Mouse (Mus musculus): Measurements from ENCODE around the gene Epha4.

The Epha4 gene

DNA sequence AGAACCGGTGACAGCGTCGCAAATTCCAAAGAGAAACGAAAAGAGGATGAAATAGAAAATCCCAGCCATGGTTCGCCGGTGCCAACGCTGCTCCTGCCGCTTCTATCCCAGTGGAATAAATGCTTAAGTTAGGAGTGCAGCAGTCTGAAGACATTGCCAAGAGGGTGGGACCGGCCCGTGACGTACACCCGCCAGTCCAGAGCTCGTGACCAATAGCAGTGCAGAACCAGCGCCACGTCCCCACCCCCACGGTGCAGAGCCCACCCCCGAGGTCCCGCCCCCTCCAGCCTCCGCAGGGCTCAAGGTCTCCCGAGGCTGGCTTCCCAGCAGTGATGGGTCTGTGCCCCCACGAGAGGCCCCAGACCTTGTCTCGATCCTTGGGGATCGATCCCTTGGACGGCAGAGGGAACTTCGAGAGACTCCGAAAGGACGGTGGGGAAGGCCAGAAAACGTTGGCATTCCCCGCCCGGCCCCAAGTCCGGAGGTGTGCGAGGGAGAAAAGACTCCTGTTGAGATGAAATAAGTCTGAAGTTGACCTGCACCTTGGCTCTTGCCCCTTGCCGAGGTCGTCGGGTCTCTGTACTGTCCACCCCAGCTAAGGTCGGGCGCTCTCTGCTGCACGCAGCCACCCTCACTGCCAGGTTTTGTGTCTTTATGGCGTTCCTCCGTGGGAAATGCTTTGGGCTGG, at the start of gene Epha4:
Gene Epha4, minus strand, starts transcription at position 126 of the 688 bp plus-strand sequence.
- in situ Hi-C loops (cut with MboI; ENCODE audit: low sequenced_read_pairs) = no loop called here

DNA sequence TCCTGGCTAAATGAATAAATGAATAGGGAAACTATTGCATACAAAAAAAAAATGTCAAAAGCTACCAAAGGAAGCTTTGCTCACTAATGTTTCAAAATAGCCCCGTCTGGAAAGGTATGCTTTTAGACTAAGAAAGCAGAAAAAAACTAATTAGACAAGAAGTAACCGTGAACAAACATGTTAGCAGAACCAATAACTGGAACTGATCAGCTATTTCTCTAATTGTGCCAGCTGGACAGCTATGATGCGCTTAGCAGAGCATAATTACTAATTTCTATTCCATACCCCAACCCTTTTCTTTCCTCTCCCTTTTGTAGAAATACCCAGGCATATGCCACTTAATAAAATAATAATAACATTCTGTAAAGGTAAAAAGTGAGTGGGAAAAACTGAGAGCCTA, 41.3 kb upstream of the Epha4 start:
- in situ Hi-C loops (cut with MboI; ENCODE audit: low sequenced_read_pairs) = no loop called here

DNA sequence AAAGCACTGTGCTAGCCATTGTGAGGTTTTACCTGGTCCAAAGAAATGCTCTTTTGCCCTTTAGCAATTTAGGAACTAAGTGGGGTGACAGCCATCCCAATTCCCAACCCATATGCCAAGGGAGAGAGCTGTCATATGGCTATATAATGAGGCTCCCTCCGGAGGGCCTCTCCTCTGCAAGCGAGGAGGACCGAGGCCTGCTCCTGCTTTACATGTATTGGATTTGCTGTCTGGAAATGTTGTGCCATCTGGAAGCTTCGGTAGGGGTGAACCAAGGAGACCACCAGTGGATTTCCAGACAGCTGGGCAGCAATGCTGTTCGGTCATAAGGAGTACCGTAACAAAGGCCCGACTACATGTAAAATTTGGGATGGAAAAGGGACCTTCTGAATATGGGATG, 37.0 kb upstream of the Epha4 start:
- in situ Hi-C loops (cut with MboI; ENCODE audit: low sequenced_read_pairs) = no loop called here

DNA sequence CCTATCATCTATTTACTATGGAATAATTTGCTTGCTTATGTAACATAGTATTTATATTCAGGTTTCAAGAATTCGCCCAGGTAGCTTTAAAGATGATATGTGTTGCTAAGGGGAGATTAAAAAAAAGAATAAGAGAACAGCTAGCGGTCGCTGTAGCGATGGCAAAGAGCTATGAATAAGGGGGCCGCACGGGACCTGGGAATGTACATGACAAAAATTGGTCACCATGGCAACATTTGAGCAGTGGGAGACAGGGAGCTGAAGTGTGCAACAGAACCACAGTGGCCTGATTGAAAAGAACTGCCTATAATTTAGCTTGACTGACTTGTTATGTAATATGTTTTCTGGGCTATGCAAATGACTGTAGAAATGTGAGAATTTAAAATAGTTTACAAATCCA, 30.8 kb upstream of the Epha4 start:
- in situ Hi-C loops (cut with MboI; ENCODE audit: low sequenced_read_pairs) = no loop called here

DNA sequence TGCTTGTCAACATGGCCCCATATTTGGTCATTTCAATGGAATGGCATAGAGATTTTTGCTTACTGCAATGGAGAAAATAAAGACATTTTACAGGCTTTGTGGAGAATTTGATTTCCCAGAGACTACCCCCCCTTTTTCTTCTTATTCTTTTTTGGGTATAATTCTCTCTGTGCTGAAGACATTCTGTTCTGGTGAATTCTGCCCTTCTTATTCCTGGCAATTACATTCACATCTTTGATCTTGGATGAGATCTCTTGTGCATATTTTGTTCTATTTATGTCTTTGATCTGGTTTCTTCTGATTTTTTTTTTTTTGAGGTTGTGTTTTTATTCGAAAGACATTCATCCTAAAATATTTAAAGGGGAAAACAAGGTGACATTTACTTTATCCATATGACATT, 30.1 kb upstream of the Epha4 start:
- in situ Hi-C loops (cut with MboI; ENCODE audit: low sequenced_read_pairs) = no loop called here

DNA sequence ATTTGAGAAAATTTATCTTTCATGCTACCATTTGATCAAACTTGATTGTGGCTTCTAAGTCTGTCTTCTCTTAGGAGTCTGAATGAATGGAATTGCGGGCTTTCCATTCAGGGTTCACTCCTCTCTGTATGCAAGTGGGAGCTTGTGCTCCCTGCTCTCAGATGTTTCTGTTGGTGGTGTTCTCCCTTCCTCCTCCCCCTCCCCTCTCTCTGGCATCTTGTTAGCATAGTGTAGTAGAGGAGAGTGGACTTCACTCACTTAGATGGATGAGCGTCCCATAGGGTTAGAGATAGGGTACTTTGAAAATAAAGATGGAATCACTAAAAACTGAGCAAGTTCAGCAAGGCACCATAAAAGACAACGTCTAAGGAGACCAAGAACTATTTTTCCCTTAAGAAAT, 29.4 kb upstream of the Epha4 start:
- in situ Hi-C loops (cut with MboI; ENCODE audit: low sequenced_read_pairs) = no loop called here

DNA sequence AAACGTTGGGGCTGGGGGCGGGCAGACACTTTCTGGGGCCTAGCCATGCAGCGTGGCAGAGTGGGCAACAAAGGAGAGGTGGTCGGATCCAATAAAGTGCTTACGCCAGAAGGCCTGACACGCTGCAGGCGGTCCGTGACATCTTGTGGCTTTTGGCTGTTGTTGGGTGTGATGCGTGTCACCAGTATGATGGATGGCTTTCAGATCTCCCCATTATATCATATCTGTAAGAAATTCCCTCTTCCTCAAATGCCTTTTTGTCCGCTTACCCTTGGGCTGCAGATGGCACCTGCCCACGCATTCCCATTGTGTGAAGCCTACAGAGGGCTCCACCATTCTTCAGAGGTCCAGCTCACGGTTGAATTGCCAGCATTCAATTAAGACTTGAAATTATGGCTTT, 25.1 kb upstream of the Epha4 start:
- in situ Hi-C loops (cut with MboI; ENCODE audit: low sequenced_read_pairs) = no loop called here

DNA sequence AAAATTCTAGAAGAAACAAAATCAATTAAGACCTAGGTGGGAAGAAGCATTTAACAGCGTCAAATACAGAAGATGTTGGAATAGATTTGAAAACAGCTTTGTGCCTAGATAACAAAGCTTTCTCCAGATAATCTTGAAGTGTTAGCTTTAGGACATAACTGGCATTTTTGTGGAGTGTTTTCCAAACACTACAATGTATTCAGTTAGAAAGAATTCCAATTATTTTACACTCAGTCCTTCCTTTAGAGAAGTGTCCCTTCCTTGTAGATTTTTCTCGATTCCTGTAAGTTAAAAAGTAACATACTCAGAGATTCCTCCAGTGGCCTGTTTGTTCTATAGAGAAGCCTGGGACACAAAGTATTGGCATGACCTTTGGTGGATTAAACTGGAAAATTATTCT, 23.7 kb upstream of the Epha4 start:
- in situ Hi-C loops (cut with MboI; ENCODE audit: low sequenced_read_pairs) = no loop called here

DNA sequence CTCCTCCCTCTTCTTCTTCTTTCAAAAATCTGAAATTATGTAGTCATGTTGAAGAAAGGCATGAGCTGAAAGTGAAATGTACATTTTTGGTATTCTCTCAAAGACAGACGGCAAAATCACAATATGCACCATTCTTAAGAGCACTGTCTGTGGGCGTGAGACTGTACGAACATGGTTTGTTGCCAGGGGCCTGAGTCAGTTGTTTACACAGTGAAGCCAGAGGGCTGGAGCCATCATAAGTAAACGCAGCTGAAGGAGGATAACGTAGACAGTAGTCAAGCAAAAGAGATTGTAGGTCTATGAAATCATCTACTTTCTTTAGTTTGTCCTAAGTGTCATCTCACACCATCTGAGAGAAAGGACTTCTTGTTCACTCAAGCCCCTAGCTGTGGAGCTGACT, 21.0 kb upstream of the Epha4 start:
- in situ Hi-C loops (cut with MboI; ENCODE audit: low sequenced_read_pairs) = no loop called here

DNA sequence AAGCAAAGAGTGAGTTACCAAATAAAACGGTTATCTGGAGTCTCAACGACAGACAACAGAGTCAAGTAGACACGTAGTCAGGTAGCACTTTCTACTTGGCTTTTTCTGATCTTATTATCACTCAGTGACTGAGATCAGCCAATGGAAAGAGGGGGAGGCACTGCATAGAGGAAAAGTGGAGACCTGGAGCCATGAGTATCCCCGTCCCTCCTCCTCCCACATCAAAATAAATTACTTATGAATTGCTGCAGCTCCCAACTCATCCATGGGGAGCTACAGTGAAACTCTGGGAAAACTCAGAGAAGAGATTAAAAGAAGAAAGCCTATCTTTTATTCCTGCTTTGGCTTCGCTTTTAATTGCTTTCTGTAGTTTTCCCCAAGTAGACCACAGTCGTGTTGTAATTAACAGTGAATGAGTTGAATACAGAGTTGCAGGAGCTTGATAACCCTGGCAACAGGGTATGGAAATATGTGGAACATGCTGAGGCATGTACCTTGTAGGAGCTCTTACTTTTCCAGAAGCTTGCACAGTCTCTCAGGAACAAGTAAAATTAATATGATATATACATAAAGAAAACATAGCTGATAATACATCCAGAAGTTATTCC, 17.8 kb upstream of the Epha4 start:
- in situ Hi-C loops (cut with MboI; ENCODE audit: low sequenced_read_pairs) = no loop called here

DNA sequence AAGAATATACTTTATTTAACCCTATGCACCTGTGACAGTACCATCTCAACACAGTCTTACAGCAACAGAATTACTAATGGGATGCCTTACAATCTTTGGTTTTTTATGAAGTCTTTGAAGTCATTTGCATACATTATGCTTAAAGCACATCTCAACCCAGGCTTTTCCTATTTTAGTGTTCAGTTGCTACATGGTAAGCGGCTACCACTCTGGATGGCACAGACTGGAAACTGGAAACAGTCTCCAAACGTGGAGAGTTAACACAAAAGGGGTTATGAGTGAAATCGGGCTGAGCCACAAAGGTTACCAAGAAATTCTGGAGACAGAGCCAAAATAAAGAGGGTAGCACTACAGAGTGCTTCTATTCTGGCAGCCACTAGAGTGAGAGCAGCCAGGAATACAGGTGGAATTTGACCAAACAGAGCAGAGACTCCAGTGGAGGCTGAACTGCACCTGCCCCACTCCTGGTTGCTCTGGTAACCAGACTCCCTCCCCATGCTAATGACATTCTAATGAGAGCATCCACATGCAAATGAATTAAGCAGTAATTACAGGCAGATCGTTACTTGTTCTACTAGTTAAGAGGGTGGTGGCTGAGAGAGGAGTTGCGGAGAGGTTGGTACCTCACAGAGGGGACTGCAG, 17.2 kb upstream of the Epha4 start:
- in situ Hi-C loops (cut with MboI; ENCODE audit: low sequenced_read_pairs) = no loop called here

DNA sequence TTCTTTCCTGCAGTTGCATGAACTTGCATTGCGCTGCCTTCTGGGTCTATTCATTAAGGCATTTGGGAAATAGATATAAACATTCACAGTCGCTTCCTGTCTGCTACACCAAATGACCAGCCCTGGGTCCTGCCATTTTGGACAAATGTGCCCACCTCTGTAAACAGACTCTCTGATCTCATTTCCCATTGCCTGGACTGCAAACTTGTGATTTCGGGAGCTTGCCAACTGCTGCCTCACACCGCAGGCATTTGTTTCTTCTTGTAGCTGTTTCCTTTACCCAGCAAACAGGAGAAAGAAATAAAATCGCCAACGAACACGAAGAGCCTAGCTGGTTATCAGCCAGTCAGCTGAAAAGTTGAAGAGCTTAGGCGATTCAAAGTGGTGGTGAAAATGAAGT, 10.2 kb upstream of the Epha4 start:
- in situ Hi-C loops (cut with MboI; ENCODE audit: low sequenced_read_pairs) = no loop called here

DNA sequence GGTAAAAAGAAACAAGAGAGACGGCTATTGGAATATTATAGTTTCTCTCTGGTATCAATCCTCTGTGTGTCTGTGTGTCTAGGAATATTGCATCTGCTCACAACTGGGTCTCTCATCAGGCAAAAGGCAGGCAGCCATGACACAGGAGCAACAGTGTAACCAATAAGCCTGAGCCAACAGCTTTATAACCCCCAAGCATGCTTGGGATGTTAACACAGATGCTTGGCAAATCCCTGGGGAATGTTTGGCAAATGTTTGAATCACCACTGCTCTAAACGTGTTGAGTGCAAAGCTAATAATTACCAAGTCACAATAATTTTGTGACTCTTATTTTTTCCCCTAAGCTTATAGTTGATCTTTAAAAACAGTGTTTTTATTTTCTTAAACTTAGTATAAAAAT, 8.5 kb upstream of the Epha4 start:
- in situ Hi-C loops (cut with MboI; ENCODE audit: low sequenced_read_pairs) = no loop called here

DNA sequence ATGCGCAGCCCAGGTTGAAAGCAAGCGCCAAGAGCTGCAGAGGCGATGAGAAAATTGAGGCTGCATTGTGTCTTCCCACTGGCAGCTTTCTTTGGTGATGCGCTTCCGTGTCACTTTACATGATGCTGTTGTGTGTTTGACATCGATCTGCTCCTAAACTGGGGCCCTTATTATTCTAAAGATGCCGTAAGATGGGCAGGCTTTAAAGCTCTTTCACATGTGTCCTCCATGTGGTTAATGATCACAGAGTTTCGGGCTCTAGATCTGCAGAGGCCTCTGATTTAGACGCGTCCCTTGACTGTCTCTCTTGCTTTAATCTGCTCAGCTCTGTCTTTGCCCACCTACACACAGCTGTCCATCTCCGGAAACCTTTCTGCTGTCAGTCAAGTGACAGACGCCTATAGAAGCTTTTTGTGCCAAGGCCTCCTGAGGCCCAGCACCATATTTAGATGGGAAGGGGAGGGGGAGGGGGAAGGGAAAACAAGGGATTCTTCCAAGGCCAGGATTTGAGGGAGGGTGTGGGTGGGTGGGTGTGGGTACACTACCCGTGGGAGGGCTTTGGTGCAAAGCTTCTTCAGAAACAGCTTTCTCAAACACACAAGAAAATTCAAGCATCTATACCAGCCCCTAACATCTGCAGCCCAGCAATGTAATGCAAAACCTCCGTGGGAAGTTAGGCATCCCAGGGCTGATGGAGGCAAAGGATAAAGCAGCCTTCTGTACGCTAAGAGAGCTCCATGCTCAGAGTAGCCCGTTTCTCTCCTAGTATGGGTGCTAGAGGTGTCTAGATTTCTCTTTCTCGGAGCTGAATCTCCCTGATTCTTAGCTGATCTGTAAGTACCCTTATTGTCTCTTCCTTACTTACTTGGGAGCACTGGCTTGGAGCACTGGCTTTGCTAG, 7.0 kb upstream of the Epha4 start:
- in situ Hi-C loops (cut with MboI; ENCODE audit: low sequenced_read_pairs) = no loop called here

DNA sequence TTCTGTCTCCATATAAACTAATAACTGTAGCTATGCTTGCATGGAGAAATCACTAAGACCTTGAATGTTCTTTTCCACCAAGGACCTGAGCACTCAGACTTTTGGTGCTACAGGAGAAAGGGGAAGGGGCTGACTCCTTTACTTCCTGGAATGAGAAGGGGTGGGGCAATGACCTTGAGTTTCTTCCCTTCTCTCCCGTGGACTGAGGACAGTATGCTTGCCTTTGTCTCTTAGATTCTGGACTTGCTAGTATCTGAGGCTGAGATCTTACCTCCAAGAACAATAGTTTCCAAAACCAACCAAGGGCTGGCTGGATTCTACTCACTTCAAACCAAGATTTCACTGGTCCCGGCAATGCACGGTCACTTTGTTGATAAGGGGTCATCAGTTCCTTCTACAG, 3.8 kb upstream of the Epha4 start:
- in situ Hi-C loops (cut with MboI; ENCODE audit: low sequenced_read_pairs) = no loop called here

DNA sequence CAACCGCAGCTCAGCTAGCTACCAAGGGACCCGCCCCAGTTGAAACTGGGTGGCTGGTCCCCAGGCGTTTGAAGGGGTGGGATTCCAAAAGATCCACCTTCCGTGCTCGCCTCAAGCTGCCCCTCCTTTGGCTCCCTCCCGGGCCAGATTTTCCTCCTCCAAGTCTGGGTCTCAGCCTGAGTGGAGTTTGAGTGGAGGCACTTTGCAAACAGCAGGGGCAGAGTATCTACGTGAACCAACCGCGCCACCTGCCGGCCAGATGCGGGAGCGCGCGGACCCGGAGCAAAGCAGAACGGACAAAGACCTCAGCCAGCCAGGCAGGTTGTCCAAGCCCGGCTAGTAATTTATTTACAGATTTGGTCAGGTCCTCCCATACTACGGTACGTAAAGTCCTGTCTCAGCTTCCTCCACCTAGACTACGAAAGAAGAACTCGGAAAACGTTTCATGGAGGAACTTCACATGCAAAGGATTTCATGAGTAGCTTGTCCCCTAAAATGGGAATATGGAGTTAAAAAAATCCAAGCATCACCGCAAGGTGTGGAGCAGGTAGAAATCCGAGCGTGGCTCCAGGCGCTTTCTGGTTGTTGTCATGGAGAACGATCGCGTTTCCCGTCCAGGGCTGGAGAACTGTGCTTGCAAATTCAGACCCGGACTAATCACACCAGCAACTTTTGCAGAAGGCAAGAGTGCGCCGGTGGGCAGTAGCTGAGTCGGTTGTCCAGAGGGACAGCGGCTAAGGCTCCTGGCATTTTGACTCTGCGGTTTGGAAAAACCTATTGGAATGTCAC, 1.5 kb upstream of the Epha4 start:
- in situ Hi-C loops (cut with MboI; ENCODE audit: low sequenced_read_pairs) = no loop called here

DNA sequence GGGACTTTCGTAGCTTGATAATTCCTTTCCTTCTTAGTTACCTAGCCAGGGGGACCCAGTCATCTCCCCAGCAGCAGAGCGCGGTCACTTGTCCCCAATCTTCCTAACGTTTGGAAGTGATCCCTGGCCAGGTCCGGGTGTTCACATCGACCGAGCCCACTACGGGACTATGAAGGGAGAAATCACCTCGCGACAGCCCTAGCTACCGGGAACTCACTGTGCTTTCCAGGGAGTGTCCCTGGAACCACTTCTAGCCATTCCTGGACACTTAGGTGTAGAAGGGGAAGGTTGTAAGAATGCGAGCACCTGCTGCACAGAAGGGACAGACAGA, 728 bp upstream of the Epha4 start:
- in situ Hi-C loops (cut with MboI; ENCODE audit: low sequenced_read_pairs) = no loop called here

DNA sequence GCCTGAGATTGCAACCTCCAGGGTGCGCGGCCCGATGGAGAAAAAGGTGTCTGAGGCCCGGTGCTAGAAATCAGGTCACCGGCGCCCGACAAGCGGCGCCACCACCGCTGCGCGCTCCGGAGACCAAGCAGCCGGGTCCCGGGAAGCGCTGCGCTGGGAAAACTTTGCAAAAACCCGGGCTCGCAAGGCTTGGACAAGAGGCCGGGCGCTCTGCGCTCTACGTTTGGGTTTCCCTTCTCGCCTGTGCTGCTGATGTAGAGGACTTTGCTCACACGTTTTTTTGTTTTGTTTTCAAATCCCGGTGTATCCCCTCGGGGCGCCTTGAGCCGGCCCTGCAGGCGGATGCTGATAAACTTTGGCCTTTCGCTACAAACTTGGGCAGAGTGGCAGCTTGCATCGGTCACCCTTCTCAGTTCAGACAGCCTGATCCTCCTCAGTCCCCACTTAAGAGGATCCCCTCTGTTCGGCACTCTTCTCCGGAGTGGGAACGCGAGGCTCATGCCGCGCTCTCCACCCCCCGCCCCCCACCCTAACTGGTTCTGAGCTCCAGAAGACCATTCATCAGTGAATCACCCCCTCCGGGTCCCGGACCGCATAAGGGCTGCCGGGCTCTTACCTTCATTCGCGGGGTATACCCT, 444 bp downstream of the Epha4 start:
- in situ Hi-C loops (cut with MboI; ENCODE audit: low sequenced_read_pairs) = no loop called here

DNA sequence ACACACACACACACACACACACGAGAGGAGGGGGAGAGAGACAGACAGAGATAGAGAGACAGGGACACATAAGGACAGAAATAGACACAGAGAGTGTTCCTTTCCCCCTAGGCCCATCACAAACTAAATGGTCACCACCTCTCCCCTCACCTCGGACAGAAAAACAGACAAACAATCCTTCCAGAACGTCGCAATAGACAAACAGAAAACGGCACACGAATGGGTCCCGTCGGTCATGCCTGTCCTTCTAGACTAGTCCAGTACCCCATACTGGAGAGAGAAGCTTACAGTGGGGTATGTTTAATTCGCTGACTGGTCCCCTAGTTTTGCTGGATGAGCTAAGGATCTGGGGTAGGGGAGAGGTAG, 946 bp downstream of the Epha4 start:
- in situ Hi-C loops (cut with MboI; ENCODE audit: low sequenced_read_pairs) = no loop called here

DNA sequence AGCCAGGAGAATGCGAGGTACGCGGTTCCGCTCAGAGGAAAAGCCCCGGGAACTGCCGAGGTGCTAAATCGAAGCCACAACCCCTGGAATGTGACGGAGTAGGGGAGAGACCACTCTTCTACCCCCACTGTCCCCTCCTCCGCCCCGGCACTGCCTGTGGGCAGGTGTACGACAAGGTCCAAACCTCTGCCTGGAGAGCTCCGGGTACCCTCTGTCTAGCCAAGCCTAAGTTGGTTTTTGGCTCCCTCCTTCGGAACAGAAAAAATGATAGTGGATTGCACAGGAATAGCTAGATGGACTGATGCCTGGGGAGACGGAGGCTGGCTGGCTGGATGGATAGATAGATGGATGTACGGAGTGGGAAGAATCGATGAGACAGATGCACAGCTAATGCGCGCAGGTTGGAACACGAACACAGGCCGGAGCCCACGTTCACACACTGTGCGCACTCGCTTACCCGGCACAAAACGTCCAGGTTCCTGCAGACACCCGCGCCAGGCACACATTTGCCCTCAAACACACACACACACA, 1.4 kb downstream of the Epha4 start:
- in situ Hi-C loops (cut with MboI; ENCODE audit: low sequenced_read_pairs) = no loop called here
